Mouse (Mus musculus) midbrain, embryonic 14.5 days (tissue): ENCODE results near the gene Cpox. TPM values are rescaled to one million over a fixed set of nuclear protein-coding genes. Genes with fewer than 3 reads are reported as not detected.

Source experiments
- ATAC-seq: fragments of 200-750 bp; cut with Nextera tagmentation; 2 replicates; pipeline ENCODE4 v1.8.0; 2017; ENCODE audit warnings: moderate number of reproducible peaks, moderate library complexity; ENCODE audit not compliant: low FRiP score, low TSS enrichment
- DNase-seq: peaks from one replicate; pipeline ENCODE4 v3.0.0-alpha.2; 2015
- H3K27ac ChIP-seq: fragments of 300-500 bp; sonication (generic); replicated peaks from 2 replicates; pipeline ENCODE4 v1.5.1; 2014; ENCODE audit warnings: mild to moderate bottlenecking, low read depth, low read length, moderate library complexity
- H3K27me3 ChIP-seq: fragments of 300-500 bp; sonication (generic); 2 replicates; pipeline ENCODE4 v1.6.1; 2014; ENCODE audit warnings: low read length, control low read depth, mixed read lengths; ENCODE audit not compliant: control insufficient read depth, insufficient read depth
- H3K36me3 ChIP-seq: fragments of 300-500 bp; sonication (generic); 2 replicates; pipeline ENCODE4 v1.6.1; 2014; ENCODE audit warnings: low read length, control low read depth; ENCODE audit not compliant: control insufficient read depth, insufficient read depth
- H3K4me1 ChIP-seq: fragments of 300-500 bp; sonication (generic); 2 replicates; pipeline ENCODE4 v1.6.1; 2014; ENCODE audit warnings: mild to moderate bottlenecking, antibody characterized with exemption, low read length, control low read depth; ENCODE audit not compliant: control insufficient read depth, insufficient read depth
- H3K4me2 ChIP-seq: fragments of 300-500 bp; sonication (generic); 2 replicates; pipeline ENCODE4 v1.6.1; 2014; ENCODE audit warnings: mild to moderate bottlenecking, low read length, moderate library complexity
- H3K4me3 ChIP-seq: fragments of 300-500 bp; sonication (generic); replicated peaks from 2 replicates; pipeline ENCODE4 v1.5.1; 2014; ENCODE audit warnings: low read depth, low read length
- H3K9ac ChIP-seq: fragments of 300-500 bp; sonication (generic); replicated peaks from 2 replicates; pipeline ENCODE4 v1.6.1; 2014; ENCODE audit warnings: mild to moderate bottlenecking, low read length, moderate library complexity
- H3K9me3 ChIP-seq: fragments of 300-500 bp; sonication (generic); 2 replicates; pipeline ENCODE4 v1.6.1; 2016; ENCODE audit warnings: low read length, control low read depth, mixed read lengths; ENCODE audit not compliant: control insufficient read depth
- WGBS: fragments of 180-500 bp; shearing (Covaris S2); extraction: QIAGEN DNeasy Blood & Tissue Kit; methylation state at CpG from one replicate; pipeline ENCODE4 v1.1.7; 2014; 5-methylcytosine and 5-hydroxymethylcytosine counted together
- polyA plus RNA-seq: library from polyadenylated mRNA; unstranded; fragments of >200 nt; fragmentation: Nextera tagmentation; extraction: Ambion mirVana; gene quantifications from 2 replicates; pipeline ENCODE4 v1.2.1, GENCODE M21; 2014

Gene Cpox
- polyA plus RNA-seq, 1 experiment from 2014 or later = 13.3 TPM

DNA sequence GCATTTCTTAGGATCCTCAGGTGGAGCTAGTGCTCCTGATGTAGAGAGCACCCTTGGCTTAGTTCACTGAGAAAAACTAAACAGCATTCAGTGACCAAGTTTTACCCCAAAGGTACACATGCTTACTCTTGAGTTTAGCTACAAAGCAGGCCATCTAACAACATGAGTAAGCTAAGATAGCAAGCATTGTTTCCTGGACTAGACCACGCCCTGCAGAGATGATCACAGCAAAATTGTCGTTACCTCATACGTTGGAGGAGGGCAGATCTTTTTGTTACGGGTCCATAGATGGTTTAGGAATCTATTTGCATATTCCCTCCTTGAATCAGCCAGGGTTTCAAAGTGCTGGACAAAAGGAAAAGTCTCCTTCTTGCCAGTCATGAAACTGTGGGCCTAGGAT lies 32.6 kb upstream of the Cpox start:
- no peak overlapping the region for H3K27ac ChIP-seq
- DNase-seq (no peak), ATAC-seq (no peak)
- no peak overlapping the region for H3K4me3 ChIP-seq
- H3K9ac ChIP-seq = no peak overlapping the region
- no peaks in the 10 kb centered on the region for H3K9me3 ChIP-seq
- WGBS = 83% methylated on average over 4 of the region's 4 CpGs
- no peak overlapping the region for H3K4me2 ChIP-seq
- no peaks in the 10 kb centered on the region for H3K36me3 ChIP-seq
- H3K4me1 ChIP-seq = no peaks in the 10 kb centered on the region
- H3K27me3 ChIP-seq = no peaks in the 10 kb centered on the region

DNA sequence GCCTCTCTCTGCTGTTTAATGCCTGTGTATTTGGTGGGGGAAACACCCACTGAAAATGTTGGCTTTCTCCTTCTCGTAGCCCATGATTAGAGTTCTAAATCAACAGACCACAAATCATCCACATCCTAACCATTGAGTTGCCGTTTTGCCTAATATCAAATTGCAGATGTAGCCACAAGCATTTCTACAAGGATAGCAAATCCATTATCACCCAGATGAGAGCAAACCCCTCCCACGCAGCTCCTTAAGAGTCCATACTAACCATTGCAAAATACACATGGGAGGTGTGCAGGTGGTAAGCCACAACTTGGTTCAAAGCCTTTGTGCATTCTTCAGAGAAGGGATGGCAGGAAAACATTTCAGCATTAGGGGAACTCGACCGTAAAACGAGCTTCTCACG lies 32.1 kb upstream of the Cpox start:
- no peaks in the 10 kb centered on the region for H3K36me3 ChIP-seq
- WGBS = 82% methylated on average over 7 of the region's 7 CpGs

DNA sequence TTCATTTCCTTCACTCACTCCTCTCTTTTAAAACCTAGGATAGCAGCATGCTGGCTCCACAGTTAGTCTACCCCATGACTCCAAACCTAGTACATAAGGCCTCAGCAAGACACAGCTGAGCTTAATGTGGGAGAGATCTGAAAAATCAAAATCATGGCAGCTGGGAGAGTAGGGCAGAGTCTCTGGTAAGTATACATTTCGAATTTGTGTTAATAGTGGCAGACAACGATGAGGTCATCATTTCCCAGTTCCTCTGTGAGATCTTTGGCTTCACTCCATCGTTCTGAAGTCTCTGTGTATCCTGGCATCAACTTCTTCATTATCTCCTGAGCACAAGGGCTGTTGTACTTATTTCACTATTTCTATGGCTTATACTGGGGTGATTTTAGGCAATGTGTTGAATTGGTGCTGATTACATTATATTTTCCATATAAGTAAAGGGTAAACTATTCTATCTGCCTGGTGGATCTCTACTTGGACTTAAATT lies 31.4 kb upstream of the Cpox start, which contains the start of gene E330017A01Rik:
Gene E330017A01Rik, minus strand, starts transcription at position 51 of the 487 bp plus-strand sequence.
- Histone ChIP-seq H3K9me3 (no peaks in the 10 kb centered on the region), H3K4me1 (no peaks in the 10 kb centered on the region), H3K4me3 (no peak within 1 kb of the TSS), H3K36me3 (no peaks in the 10 kb centered on the region), H3K4me2 (no peak within 1 kb of the TSS), H3K27ac (no peak within 1 kb of the TSS), H3K9ac (no peak within 1 kb of the TSS), H3K27me3 (no peaks in the 10 kb centered on the region)
- ATAC-seq (no peak), DNase-seq (no peak)
- 91% methylated on average over 3 of the region's 3 CpGs for WGBS

More for the DNA sequence above, 32.1 kb upstream of the Cpox start:
- H3K4me3 ChIP-seq = no peak overlapping the region
- H3K9me3 ChIP-seq = no peaks in the 10 kb centered on the region
- DNase-seq = no peak
- no peaks in the 10 kb centered on the region for H3K27me3 ChIP-seq
- H3K4me1 ChIP-seq = no peaks in the 10 kb centered on the region
- ATAC-seq = no peak
- H3K27ac ChIP-seq = no peak overlapping the region
- no peak overlapping the region for H3K4me2 ChIP-seq
- no peak overlapping the region for H3K9ac ChIP-seq

DNA sequence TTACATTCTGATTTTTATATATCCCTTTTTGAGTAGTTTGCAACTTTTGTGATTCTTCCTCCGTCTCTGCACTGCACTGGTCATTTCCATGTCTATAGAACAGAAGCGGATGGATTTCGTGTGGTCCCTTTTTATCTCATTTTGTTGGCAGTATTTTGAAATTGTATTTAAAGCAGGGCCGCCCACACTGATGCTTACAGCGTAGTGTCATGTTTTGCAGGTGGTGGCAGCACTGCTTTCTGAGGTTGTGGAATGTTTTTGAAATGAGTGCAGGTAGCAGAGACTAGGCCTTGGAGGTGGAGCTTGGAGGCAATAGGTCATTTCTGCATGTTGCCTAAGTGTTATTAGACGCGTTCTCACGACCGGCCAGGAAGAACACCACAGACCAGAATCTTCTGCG lies 20.1 kb upstream of the Cpox start:
- Histone ChIP-seq H3K36me3 (no peaks in the 10 kb centered on the region), H3K9me3 (no peaks in the 10 kb centered on the region), H3K4me2 (no peak overlapping the region), H3K9ac (no peak overlapping the region), H3K4me1 (no peaks in the 10 kb centered on the region), H3K27me3 (no peaks in the 10 kb centered on the region), H3K27ac (no peak overlapping the region), H3K4me3 (no peak overlapping the region)
- ATAC-seq (no peak), DNase-seq (no peak)
- 94% methylated on average over 10 of the region's 10 CpGs for WGBS

DNA sequence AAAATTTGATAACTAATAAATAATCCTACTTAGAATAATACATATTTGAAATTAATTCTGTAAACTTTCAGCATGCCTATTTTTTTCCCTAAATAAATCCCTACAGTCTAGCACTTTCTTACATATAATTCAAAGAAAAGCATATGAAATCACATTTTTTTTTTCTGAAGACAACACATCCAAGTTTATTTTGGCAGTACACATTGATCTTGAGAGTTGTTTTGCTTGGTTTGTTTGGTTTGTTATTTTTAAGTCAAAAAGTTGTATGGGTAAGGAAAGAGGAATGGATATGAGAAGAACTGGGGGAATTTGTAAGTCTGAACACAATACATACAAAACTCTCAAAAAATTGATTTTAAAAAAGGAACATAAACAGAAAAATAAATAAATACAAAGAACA lies 14.3 kb upstream of the Cpox start:
- ATAC-seq (no peak), DNase-seq (no peak)
- H3K4me1 ChIP-seq = no peaks in the 10 kb centered on the region
- H3K4me2 ChIP-seq = no peak overlapping the region
- H3K27ac ChIP-seq = no peak overlapping the region
- no peak overlapping the region for H3K9ac ChIP-seq
- no peaks in the 10 kb centered on the region for H3K36me3 ChIP-seq
- no peak overlapping the region for H3K4me3 ChIP-seq
- H3K9me3 ChIP-seq = no peaks in the 10 kb centered on the region
- H3K27me3 ChIP-seq = no peaks in the 10 kb centered on the region

DNA sequence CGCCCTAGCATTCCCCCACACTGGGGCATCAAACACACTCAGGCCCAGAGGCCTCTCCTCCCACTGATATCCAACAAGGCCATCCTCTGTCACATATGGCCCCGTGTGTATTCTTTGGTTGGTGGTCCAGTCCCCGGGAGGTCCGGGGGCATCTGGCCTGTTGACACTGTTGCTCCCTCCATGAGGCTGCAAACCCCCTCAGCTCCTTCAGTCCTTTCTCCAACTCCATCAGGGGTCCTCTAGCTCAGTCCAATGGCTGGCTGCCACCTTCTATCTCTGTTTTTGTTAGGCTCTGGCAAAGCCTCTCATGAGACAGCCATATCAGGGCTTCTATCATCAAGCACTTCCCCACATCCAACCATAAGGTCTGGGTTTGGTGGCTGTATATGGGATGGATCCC lies 13.6 kb upstream of the Cpox start:
- Histone ChIP-seq H3K27me3 (no peaks in the 10 kb centered on the region), H3K4me3 (no peak overlapping the region), H3K36me3 (no peaks in the 10 kb centered on the region), H3K9me3 (no peaks in the 10 kb centered on the region), H3K27ac (no peak overlapping the region), H3K4me1 (no peaks in the 10 kb centered on the region), H3K4me2 (no peak overlapping the region), H3K9ac (no peak overlapping the region)
- DNase-seq (no peak), ATAC-seq (no peak)
- WGBS = 83% methylated on average over 4 of the region's 4 CpGs

DNA sequence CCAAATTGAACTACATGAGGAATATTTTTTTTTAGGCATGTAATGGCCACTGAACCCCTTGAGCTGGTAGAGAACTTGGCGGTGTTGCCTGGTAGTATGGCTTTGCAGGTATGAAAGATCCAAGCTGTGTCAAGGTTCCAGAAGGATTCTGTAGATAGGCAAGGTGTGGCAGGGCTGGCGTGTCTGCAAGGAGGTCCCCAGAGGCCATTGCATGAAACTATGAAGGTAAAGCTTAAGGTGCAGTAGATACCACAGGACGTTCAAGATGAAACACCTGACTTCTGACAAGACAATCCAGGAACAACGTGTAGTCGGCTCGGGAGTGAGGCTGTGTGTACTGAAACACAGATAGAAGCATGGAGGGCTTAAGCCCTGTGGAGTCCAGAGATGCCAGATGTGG lies 11.4 kb upstream of the Cpox start:
- DNase-seq (no peak), ATAC-seq (no peak)
- Histone ChIP-seq H3K27me3 (no peaks in the 10 kb centered on the region), H3K4me3 (no peak overlapping the region), H3K36me3 (no peaks in the 10 kb centered on the region), H3K9ac (no peak overlapping the region), H3K4me1 (no peaks in the 10 kb centered on the region), H3K4me2 (no peak overlapping the region), H3K27ac (no peak overlapping the region), H3K9me3 (no peaks in the 10 kb centered on the region)
- WGBS = 92% methylated on average over 6 of the region's 6 CpGs

DNA sequence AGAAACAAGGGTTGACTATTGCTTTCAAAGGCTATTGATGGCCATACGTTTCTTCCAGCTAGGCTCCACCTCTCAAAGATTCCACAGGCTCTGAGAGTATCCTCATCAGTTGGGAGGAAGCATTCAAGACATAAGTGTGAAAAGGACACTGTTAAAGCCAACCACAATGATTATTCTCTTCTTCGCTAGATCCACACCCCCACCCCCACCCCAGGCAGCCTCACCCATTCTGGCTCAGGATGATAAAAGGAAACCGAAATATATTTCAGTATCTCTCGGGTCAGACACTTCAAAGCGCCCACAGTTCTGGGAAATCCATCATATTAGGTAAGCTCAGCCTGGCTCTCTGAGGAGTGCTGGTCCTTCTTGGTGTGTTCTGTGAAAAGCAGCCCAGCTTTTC lies 8.3 kb upstream of the Cpox start:
- no peaks in the 10 kb centered on the region for H3K36me3 ChIP-seq
- no peaks in the 10 kb centered on the region for H3K27me3 ChIP-seq
- no peaks in the 10 kb centered on the region for H3K9me3 ChIP-seq
- H3K4me3 ChIP-seq = no peak overlapping the region
- H3K4me2 ChIP-seq = no peak overlapping the region
- no peak for DNase-seq
- 85% methylated on average over 5 of the region's 5 CpGs for WGBS
- ATAC-seq = no peak
- no peaks in the 10 kb centered on the region for H3K4me1 ChIP-seq
- H3K9ac ChIP-seq = no peak overlapping the region
- no peak overlapping the region for H3K27ac ChIP-seq

DNA sequence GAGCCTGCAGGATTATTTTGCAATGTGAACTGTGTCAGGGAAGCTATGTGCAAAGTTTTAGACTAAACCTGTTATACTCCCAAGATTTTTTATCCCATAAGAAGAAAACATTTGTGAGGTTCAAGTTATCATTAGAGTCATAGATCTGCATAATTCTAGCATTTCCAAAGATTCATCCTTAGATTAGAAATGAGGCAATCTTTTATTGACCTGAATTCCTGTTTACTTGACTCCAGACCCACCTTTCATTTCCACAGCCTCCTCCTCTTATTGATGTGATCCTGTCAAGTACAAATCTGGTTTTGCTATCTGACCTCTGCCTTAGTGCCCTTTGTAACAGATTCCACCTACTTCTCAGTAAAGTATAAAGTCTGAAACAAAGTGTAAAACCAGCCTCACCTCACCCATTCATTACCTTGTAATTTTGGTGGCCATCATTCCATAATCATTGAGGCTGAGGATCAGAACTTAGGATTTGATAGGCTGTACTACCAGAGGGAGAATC lies 7.8 kb upstream of the Cpox start:
- no peak overlapping the region for H3K4me2 ChIP-seq
- H3K9me3 ChIP-seq = no peaks in the 10 kb centered on the region
- no peak overlapping the region for H3K4me3 ChIP-seq
- ATAC-seq (no peak), DNase-seq (no peak)
- H3K4me1 ChIP-seq = no peaks in the 10 kb centered on the region
- no peaks in the 10 kb centered on the region for H3K27me3 ChIP-seq
- H3K9ac ChIP-seq = no peak overlapping the region
- no peaks in the 10 kb centered on the region for H3K36me3 ChIP-seq
- no peak overlapping the region for H3K27ac ChIP-seq
